Mouse (Mus musculus) hindbrain, embryonic 12.5 days (tissue): ENCODE measurements around the gene Galnt14. TPM values are rescaled to one million over a fixed set of nuclear protein-coding genes. Genes with fewer than 3 reads are reported as not detected.
A peak's percentile ranks its signal among the peaks of the same experiment; 100 is the strongest.

Experiments
- ATAC-seq: fragments of 200-750 bp; cut with Nextera tagmentation; 2 replicates; pipeline ENCODE4 v1.8.0; 2017; ENCODE audit warnings: moderate TSS enrichment; ENCODE audit not compliant: low FRiP score
- H3K27ac ChIP-seq: fragments of 300-500 bp; sonication (generic); 2 replicates; pipeline ENCODE4 v1.5.1; 2016; ENCODE audit warnings: mild to moderate bottlenecking
- H3K27me3 ChIP-seq: fragments of 300-500 bp; sonication (generic); 2 replicates; pipeline ENCODE4 v1.6.1; 2016; ENCODE audit warnings: mild to moderate bottlenecking
- H3K36me3 ChIP-seq: fragments of 300-500 bp; sonication (generic); 2 replicates; pipeline ENCODE4 v1.6.1; 2016; ENCODE audit warnings: mild to moderate bottlenecking
- H3K4me1 ChIP-seq: fragments of 300-500 bp; sonication (generic); 2 replicates; pipeline ENCODE4 v1.6.1; 2016
- H3K4me2 ChIP-seq: fragments of 300-500 bp; sonication (generic); replicated peaks from 2 replicates; pipeline ENCODE4 v1.6.1; 2016; ENCODE audit warnings: mild to moderate bottlenecking
- H3K4me3 ChIP-seq: fragments of 300-500 bp; sonication (generic); 2 replicates; pipeline ENCODE4 v1.5.1; 2016; ENCODE audit warnings: mild to moderate bottlenecking
- H3K9ac ChIP-seq: fragments of 300-500 bp; sonication (generic); 2 replicates; pipeline ENCODE4 v1.6.1; 2016; ENCODE audit warnings: mild to moderate bottlenecking, moderate library complexity
- H3K9me3 ChIP-seq: fragments of 300-500 bp; sonication (generic); replicated peaks from 2 replicates; pipeline ENCODE4 v1.6.1; 2016; ENCODE audit warnings: mild to moderate bottlenecking
- WGBS: fragments of 180-500 bp; shearing (Covaris S2); methylation state at CpG from one replicate; pipeline ENCODE4 v1.1.7; 2016; 5-methylcytosine and 5-hydroxymethylcytosine counted together
- polyA plus RNA-seq: library from polyadenylated mRNA; unstranded; fragments of >200 nt; fragmentation: Nextera tagmentation; extraction: Ambion mirVana; gene quantifications from 2 replicates; pipeline ENCODE4 v1.2.1, GENCODE M21; 2016

Gene Galnt14
- polyA plus RNA-seq, 1 experiment from 2014 or later, result 6.5 TPM

GRCm38 (mm10) chr17:73474371-73474770 is 235.9 kb downstream of the Galnt14 start:
- WGBS, result 38% methylated on average over 7 of the region's 7 CpGs
- peaks cover 16% of the 10 kb centered on the region for H3K4me1 ChIP-seq
- no peak overlapping the region for H3K27ac ChIP-seq
- no peaks in the 10 kb centered on the region for H3K36me3 ChIP-seq
- no peak overlapping the region for H3K4me3 ChIP-seq
- no peaks in the 10 kb centered on the region for H3K27me3 ChIP-seq
- no peaks in the 10 kb centered on the region for H3K9me3 ChIP-seq
- ATAC-seq, result peak; percentile 64
- no peak overlapping the region for H3K4me2 ChIP-seq
- H3K9ac ChIP-seq, result no peak overlapping the region

DNA sequence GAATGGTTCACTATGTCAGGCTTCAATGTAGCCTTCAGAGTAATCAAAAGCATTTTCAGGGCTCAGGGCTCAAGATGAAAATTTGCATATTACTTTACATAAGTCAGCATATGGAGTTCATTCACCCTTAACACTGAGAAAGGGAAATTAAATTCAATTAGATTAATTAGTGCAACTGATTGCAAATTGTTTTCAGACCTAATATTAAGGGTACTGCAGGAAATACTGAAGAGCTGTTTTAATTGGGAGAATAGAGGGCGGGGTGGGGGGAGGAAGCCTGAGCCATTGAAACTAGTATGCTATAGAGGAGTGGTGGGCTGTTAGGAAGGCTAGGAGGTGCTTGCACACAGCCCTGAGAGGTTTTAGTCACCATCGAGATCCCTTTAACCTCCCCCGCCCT is 237.2 kb downstream of the Galnt14 start:
- Histone ChIP-seq H3K9ac (no peak overlapping the region), H3K27me3 (no peaks in the 10 kb centered on the region), H3K4me2 (no peak overlapping the region), H3K36me3 (no peaks in the 10 kb centered on the region), H3K9me3 (no peaks in the 10 kb centered on the region), H3K27ac (no peak overlapping the region), H3K4me3 (no peak overlapping the region), H3K4me1 (peaks cover 16% of the 10 kb centered on the region)
- 76% methylated on average over 3 of the region's 3 CpGs for WGBS
- ATAC-seq, result no peak

GRCm38 (mm10) chr17:73460874-73461273 is 249.4 kb downstream of the Galnt14 start:
- Histone ChIP-seq H3K36me3 (no peaks in the 10 kb centered on the region), H3K9me3 (no peaks in the 10 kb centered on the region), H3K4me1 (no peaks in the 10 kb centered on the region), H3K27me3 (no peaks in the 10 kb centered on the region), H3K4me3 (no peak overlapping the region), H3K4me2 (no peak overlapping the region), H3K27ac (no peak overlapping the region), H3K9ac (no peak overlapping the region)
- WGBS, result 73% methylated on average over 4 of the region's 4 CpGs
- no peak for ATAC-seq

DNA sequence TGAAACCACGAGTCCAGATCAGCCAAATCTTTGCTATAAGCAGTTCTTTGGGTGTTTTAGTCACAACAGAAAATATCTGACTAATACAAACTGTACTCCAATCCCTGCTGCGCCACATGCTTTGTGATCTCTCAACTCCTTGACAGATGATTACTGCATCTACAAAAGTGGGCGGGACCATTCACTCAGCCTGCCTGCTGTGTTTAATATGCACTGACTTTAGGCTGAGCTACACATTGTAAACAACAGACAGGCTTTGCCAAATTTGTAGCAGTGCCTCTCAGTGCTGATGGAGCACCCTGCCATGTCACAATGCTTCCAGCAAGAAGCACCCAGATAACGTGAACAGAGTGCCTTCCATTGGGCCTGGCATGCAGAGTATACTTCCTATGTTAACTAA is 251.5 kb downstream of the Galnt14 start:
- Histone ChIP-seq H3K9me3 (no peaks in the 10 kb centered on the region), H3K36me3 (no peaks in the 10 kb centered on the region), H3K4me3 (no peak overlapping the region), H3K4me1 (no peaks in the 10 kb centered on the region), H3K27me3 (no peaks in the 10 kb centered on the region), H3K4me2 (no peak overlapping the region), H3K27ac (no peak overlapping the region), H3K9ac (no peak overlapping the region)
- ATAC-seq, result no peak
- WGBS, result 75% methylated on average over 4 of the region's 4 CpGs

DNA sequence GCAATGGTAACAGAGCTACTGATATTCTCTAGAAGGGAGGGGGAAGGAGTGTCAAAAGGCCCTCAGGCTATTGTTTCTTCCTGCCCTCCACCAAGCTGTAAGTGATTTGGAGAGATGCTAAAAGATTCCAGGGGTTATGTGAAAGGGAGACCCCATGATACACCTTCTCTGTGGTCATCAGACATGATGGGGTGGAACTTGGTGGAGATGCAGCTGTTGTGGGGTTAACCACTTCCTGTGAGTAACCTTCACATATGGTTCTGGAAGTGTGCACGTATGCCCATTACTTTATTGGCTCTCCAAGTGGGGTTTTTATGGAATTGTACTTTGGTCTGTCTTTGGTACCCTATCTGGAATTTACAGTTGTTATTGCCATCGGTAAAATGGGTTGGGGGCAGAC is 253.7 kb downstream of the Galnt14 start:
- Histone ChIP-seq H3K27ac (no peak overlapping the region), H3K4me1 (no peaks in the 10 kb centered on the region), H3K36me3 (no peaks in the 10 kb centered on the region), H3K4me3 (no peak overlapping the region), H3K27me3 (no peaks in the 10 kb centered on the region), H3K9ac (no peak overlapping the region), H3K4me2 (no peak overlapping the region), H3K9me3 (no peaks in the 10 kb centered on the region)
- no peak for ATAC-seq
- whole genome bisulfite sequencing, result 88% methylated on average over 2 of the region's 2 CpGs

- no peaks in the 10 kb centered on the region for H3K36me3 ChIP-seq
- no peak overlapping the region for H3K4me2 ChIP-seq
- no peak overlapping the region for H3K27ac ChIP-seq
- WGBS, result 73% methylated on average over 3 of the region's 3 CpGs
- H3K27me3 ChIP-seq, result no peaks in the 10 kb centered on the region
- H3K9ac ChIP-seq, result no peak overlapping the region
- H3K4me1 ChIP-seq, result no peaks in the 10 kb centered on the region
- H3K9me3 ChIP-seq, result no peaks in the 10 kb centered on the region
- ATAC-seq, result no peak
- no peak overlapping the region for H3K4me3 ChIP-seq
Observed at GRCm38 (mm10) chr17:73453646-73454045, 256.6 kb downstream of the Galnt14 start.

GRCm38 (mm10) chr17:73452151-73452760 is 258.0 kb downstream of the Galnt14 start:
- H3K36me3 ChIP-seq, result no peaks in the 10 kb centered on the region
- no peak overlapping the region for H3K4me3 ChIP-seq
- 86% methylated on average over 4 of the region's 4 CpGs for WGBS
- H3K27me3 ChIP-seq, result no peaks in the 10 kb centered on the region
- no peak overlapping the region for H3K9ac ChIP-seq
- H3K27ac ChIP-seq, result no peak overlapping the region
- ATAC-seq, result no peak
- no peaks in the 10 kb centered on the region for H3K9me3 ChIP-seq
- H3K4me1 ChIP-seq, result no peaks in the 10 kb centered on the region
- no peak overlapping the region for H3K4me2 ChIP-seq

GRCm38 (mm10) chr17:73449104-73449503 is 261.1 kb downstream of the Galnt14 start:
- Histone ChIP-seq H3K27me3 (no peaks in the 10 kb centered on the region), H3K9me3 (no peaks in the 10 kb centered on the region), H3K9ac (no peak overlapping the region), H3K4me3 (no peak overlapping the region), H3K4me2 (no peak overlapping the region), H3K27ac (no peak overlapping the region), H3K4me1 (no peaks in the 10 kb centered on the region), H3K36me3 (no peaks in the 10 kb centered on the region)
- ATAC-seq, result no peak

Other genes with a start within 250 kb of the Galnt14 start
- gene Ehd3, start 93.7 kb upstream of the Galnt14 start, polyA plus RNA-seq, result 9.1 and 11.6 TPM in 2 replicates
- gene Xdh, start 239.7 kb upstream of the Galnt14 start, polyA plus RNA-seq, result 0.18 and 0.31 TPM in 2 replicates